Mouse (Mus musculus) 3134 (cell line): ENCODE measurements at regions not wholly inside any gene's neighbourhood (a gene's known extent, or its start where the extent isn't known, plus 50 kb on each side); places are given as distances from the start of the nearest gene placed in this dataset.

Source experiments
- DNase-seq: peaks from one replicate; pipeline ENCODE4 v3.0.0-alpha.2; 2011; ENCODE audit warnings: low spot score; ENCODE audit not compliant: insufficient read length; ENCODE audit errors: extremely low read depth

- no peak for DNase-seq
These were observed 138.1 kb upstream of the Igf1 start for GRCm38 (mm10) chr10:87719978-87720377.

GRCm38 (mm10) chr10:87722244-87722643, 135.8 kb upstream of the Igf1 start:
- no peak for DNase-seq

- DNase-seq, result no peak
These were observed 125.4 kb upstream of the Igf1 start for GRCm38 (mm10) chr10:87732658-87733057.

- no peak for DNase-seq
These were observed 124.8 kb upstream of the Igf1 start for GRCm38 (mm10) chr10:87733241-87733640.

GRCm38 (mm10) chr10:87740323-87740722, 117.7 kb upstream of the Igf1 start:
- no peak for DNase-seq

- no peak for DNase-seq
These were observed 115.3 kb upstream of the Igf1 start for GRCm38 (mm10) chr10:87742766-87743165.

GRCm38 (mm10) chr10:87747846-87748552, 110.1 kb upstream of the Igf1 start:
- no peak for DNase-seq

- DNase-seq, result no peak
These were observed 109.4 kb upstream of the Igf1 start for GRCm38 (mm10) chr10:87748631-87749193.

- no peak for DNase-seq
These were observed 107.7 kb upstream of the Igf1 start for GRCm38 (mm10) chr10:87750321-87750720.

GRCm38 (mm10) chr10:87750972-87751371, 107.1 kb upstream of the Igf1 start:
- DNase-seq, result no peak

GRCm38 (mm10) chr10:87752117-87752516, 105.9 kb upstream of the Igf1 start:
- DNase-seq, result no peak

GRCm38 (mm10) chr10:87753483-87753882, 104.6 kb upstream of the Igf1 start:
- DNase-seq, result no peak

- DNase-seq, result no peak
These were observed 96.5 kb upstream of the Igf1 start for GRCm38 (mm10) chr10:87761528-87762030.

GRCm38 (mm10) chr10:87787521-87787920, 70.5 kb upstream of the Igf1 start:
- no peak for DNase-seq

GRCm38 (mm10) chr10:87792346-87792745, 65.7 kb upstream of the Igf1 start:
- DNase-seq, result no peak

GRCm38 (mm10) chr10:87803936-87804791, 53.9 kb upstream of the Igf1 start:
- no peak for DNase-seq

GRCm38 (mm10) chr10:87804792-87805082, 53.3 kb upstream of the Igf1 start:
- no peak for DNase-seq
